Mouse (Mus musculus) hindbrain, postnatal 0 days (tissue): ENCODE data around the gene Lgr6. TPM values are rescaled to one million over a fixed set of nuclear protein-coding genes. Genes with fewer than 3 reads are reported as not detected.

ENCODE experiments used
- ATAC-seq: fragments of 200-750 bp; cut with Nextera tagmentation; 2 replicates; pipeline ENCODE4 v1.8.0; 2017; ENCODE audit warnings: mild to moderate bottlenecking, moderate TSS enrichment, moderate library complexity
- DNase-seq: peaks from one replicate; pipeline ENCODE4 v3.0.0-alpha.2; 2015; ENCODE audit warnings: low spot score
- H3K27ac ChIP-seq: fragments of 300-500 bp; sonication (generic); 2 replicates; pipeline ENCODE4 v1.5.1; 2014; ENCODE audit warnings: mild to moderate bottlenecking
- H3K27me3 ChIP-seq: fragments of 300-500 bp; sonication (generic); 2 replicates; pipeline ENCODE4 v1.6.1; 2014; ENCODE audit warnings: low read length, mixed read lengths; ENCODE audit not compliant: insufficient read depth
- H3K36me3 ChIP-seq: fragments of 300-500 bp; sonication (generic); 2 replicates; pipeline ENCODE4 v1.6.1; 2014; ENCODE audit warnings: low read length, mixed read lengths; ENCODE audit not compliant: insufficient read depth
- H3K4me1 ChIP-seq: fragments of 300-500 bp; sonication (generic); 2 replicates; pipeline ENCODE4 v1.6.1; 2014; ENCODE audit warnings: antibody characterized with exemption, low read length, mixed read lengths; ENCODE audit not compliant: insufficient read depth
- H3K4me2 ChIP-seq: fragments of 300-500 bp; sonication (generic); 2 replicates; pipeline ENCODE4 v1.6.1; 2014; ENCODE audit warnings: low read depth, mild to moderate bottlenecking, low read length, moderate library complexity, mixed read lengths
- H3K4me3 ChIP-seq: fragments of 300-500 bp; sonication (generic); 2 replicates; pipeline ENCODE4 v1.5.1; 2014; ENCODE audit warnings: low read length
- H3K9ac ChIP-seq: fragments of 300-500 bp; sonication (generic); replicated peaks from 2 replicates; pipeline ENCODE4 v1.6.1; 2014; ENCODE audit warnings: mild to moderate bottlenecking, low read length, moderate library complexity, mixed read lengths
- H3K9me3 ChIP-seq: fragments of 300-500 bp; sonication (generic); 2 replicates; pipeline ENCODE4 v1.6.1; 2016; ENCODE audit warnings: low read length, mixed read lengths
- CTCF ChIP-seq: IDR thresholded peaks from 2 replicates; pipeline ENCODE4 v1.5.1; 2016; ENCODE audit warnings: antibody characterized with exemption, control low read depth, low read depth
- WGBS: fragments of 180-500 bp; shearing (Covaris S2); extraction: QIAGEN DNeasy Blood & Tissue Kit; methylation state at CpG from one replicate; pipeline ENCODE4 v1.1.7; 2014; 5-methylcytosine and 5-hydroxymethylcytosine counted together
- polyA plus RNA-seq: library from polyadenylated mRNA; unstranded; fragments of >200 nt; fragmentation: Nextera tagmentation; extraction: Ambion mirVana; gene quantifications from 2 replicates; pipeline ENCODE4 v1.2.1, GENCODE M21; 2015
- total RNA-seq: library from RNA; depleted of rRNA; stranded (reverse); fragments of >200 nt; gene quantifications from 2 replicates; pipeline ENCODE4 v1.2.3, GENCODE M21; 2014

Lgr6 gene
- total and polyA plus RNA-seq, 2 experiments from 2014 or later, result 3.1 to 5.0 TPM

DNA sequence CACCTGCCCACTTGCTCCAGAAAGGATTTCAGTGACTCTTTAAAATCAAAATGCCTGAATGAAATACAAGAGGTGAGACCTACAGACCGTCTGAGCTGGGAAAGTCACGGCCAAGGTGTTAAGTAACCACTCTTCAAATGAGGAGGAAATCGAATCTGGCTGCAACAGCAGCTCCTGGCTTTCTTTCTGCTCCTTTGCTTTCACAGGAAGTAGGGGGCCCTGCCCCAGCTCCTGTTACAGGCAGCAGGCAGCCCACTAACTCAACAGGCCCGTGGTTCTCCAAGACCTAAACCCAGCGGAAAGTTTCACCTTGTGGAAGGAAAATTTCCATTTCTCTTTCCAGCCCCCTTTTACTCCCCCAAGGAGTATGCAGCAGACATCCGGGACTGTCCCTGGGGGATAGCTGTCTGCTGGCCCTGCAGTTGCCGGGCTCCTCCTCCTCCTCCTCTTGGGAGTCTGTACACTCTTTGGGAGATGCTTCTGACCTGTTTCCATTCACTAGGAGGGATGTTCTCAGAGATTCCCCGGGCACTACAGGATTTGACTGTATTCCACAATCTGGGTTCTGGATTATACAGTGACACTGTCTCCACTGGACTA is 112.9 kb downstream of the Lgr6 start:
- Histone ChIP-seq H3K36me3 (no peaks in the 10 kb centered on the region), H3K4me2 (no peak overlapping the region), H3K4me1 (no peaks in the 10 kb centered on the region), H3K4me3 (no peak overlapping the region), H3K27ac (no peak overlapping the region), H3K9me3 (no peaks in the 10 kb centered on the region), H3K9ac (no peak overlapping the region), H3K27me3 (no peaks in the 10 kb centered on the region)
- 62% methylated on average over 8 of the region's 8 CpGs for WGBS
- TF ChIP-seq CTCF, result no peak
- no peak for DNase-seq
- ATAC-seq, result no peak

DNA sequence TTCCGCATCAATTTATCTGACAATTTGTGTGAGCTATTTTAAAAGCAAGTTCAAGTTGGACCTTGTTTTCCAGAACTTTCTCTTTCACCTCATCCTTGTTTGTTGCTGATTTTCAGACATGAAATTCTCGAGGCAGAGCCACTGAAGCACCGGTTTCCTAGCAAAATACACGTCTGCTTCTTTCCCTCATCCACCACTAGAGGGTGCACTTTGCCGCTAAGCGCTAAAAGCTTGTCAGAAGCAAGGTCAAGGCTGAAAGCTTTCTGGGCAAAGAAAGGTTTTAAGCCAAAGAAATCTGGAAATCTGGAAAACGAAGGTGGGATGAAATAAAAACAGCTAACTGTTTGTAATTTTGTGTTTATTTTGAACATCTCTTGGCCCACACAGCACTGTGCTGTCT is 115.7 kb downstream of the Lgr6 start:
- DNase-seq, result peak; percentile 96
- no peak for ATAC-seq
- H3K36me3 ChIP-seq, result no peaks in the 10 kb centered on the region
- H3K4me2 ChIP-seq, result no peak overlapping the region
- H3K27ac ChIP-seq, result no peak overlapping the region
- H3K4me3 ChIP-seq, result no peak overlapping the region
- WGBS, result 8% methylated on average over 7 of the region's 7 CpGs
- no peaks in the 10 kb centered on the region for H3K27me3 ChIP-seq
- no peaks in the 10 kb centered on the region for H3K9me3 ChIP-seq
- H3K9ac ChIP-seq, result no peak overlapping the region
- H3K4me1 ChIP-seq, result no peaks in the 10 kb centered on the region
- peak; percentile 97 for TF ChIP-seq CTCF

DNA sequence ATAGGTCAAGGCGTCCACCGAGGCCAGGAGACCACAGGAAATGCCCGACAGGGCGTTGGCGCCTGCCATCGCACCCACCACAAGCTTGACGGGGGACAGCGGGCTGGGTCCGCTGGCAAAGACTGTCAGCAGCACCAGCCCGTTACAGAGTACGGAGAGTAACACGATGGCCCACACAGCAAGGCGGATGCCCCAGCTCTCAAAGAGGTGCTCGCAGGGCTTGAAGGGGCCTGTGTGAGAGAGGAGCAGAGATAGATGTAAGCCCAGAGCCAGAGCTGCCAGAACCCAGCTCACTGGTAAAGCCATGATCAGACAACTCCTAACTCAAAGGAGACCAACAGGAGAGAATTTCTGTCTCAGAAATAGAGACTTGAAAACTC is 117.1 kb downstream of the Lgr6 start:
- H3K9me3 ChIP-seq, result no peaks in the 10 kb centered on the region
- peak overlapping the region; percentile 66 for H3K4me2 ChIP-seq
- DNase-seq (no peak), ATAC-seq (peak; percentile 51)
- H3K9ac ChIP-seq, result peak overlapping the region; percentile 44
- TF ChIP-seq CTCF, result no peak
- H3K27ac ChIP-seq, result no peak overlapping the region
- H3K27me3 ChIP-seq, result no peaks in the 10 kb centered on the region
- WGBS, result 11% methylated on average over 14 of the region's 14 CpGs
- H3K4me3 ChIP-seq, result peak overlapping the region; percentile 34
- no peaks in the 10 kb centered on the region for H3K36me3 ChIP-seq
- H3K4me1 ChIP-seq, result no peaks in the 10 kb centered on the region

DNA sequence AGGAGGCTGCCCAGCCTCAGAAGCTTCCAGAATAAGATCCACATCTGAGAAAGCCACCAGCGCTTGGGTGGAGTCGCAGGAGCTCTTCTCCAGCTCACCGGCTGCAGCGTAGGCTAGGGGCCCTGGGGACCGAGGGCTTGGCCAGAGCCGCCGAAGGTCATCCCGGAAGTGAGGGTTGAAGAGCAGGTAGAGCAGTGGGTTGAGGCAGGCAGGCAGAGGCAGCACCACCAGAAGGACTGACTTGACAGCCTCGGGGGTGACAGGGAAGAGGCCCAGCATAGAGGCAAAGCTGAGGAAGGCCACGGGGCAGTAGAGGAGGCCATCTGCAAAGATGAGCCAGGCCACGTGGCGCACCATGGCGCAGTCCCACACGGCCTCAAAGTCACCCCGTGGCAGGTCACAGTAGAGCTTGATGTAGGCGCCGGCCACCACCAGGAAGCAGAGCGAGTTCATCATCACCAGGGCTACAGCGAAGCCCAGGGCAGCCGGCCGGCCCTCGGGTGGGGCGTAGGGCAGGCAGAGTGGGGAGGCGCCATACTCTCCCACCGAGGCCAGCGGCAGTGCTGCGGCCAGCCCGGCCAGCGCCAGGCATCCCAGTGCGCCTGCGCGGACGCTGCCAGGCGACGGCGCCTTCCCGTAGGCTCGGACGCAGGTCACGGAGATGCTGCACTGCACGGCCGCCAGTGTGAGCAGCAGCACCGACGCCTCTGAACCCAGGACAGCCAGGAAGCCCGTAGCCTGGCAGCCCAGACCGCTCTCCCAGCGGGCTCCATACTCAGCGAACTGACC is 117.7 kb downstream of the Lgr6 start:
- Histone ChIP-seq H3K27me3 (no peaks in the 10 kb centered on the region), H3K27ac (no peak overlapping the region), H3K4me2 (peak overlapping the region; percentile 66), H3K9me3 (no peaks in the 10 kb centered on the region), H3K36me3 (no peaks in the 10 kb centered on the region), H3K4me1 (no peaks in the 10 kb centered on the region), H3K4me3 (peak overlapping the region; percentile 34), H3K9ac (peak overlapping the region; percentile 44)
- DNase-seq (peak; percentile 83), ATAC-seq (peak; percentile 90)
- WGBS, result 31% methylated on average over 46 of the region's 48 CpGs
- no peak for TF ChIP-seq CTCF

GRCm38 (mm10) chr1:134972920-134973319 is 132.2 kb downstream of the Lgr6 start:
- H3K36me3 ChIP-seq, result no peaks in the 10 kb centered on the region
- 56% methylated on average over 1 of the region's 1 CpGs for WGBS
- H3K9ac ChIP-seq, result no peak overlapping the region
- H3K27me3 ChIP-seq, result no peaks in the 10 kb centered on the region
- no peak overlapping the region for H3K27ac ChIP-seq
- H3K9me3 ChIP-seq, result no peaks in the 10 kb centered on the region
- TF ChIP-seq CTCF, result peak; percentile 60
- DNase-seq (peak; percentile 61), ATAC-seq (no peak)
- no peak overlapping the region for H3K4me3 ChIP-seq
- H3K4me1 ChIP-seq, result no peaks in the 10 kb centered on the region
- no peak overlapping the region for H3K4me2 ChIP-seq

GRCm38 (mm10) chr1:134965430-134965829 is 139.6 kb downstream of the Lgr6 start:
- WGBS, result 93% methylated on average over 2 of the region's 2 CpGs
- Histone ChIP-seq H3K36me3 (no peaks in the 10 kb centered on the region), H3K4me1 (no peaks in the 10 kb centered on the region), H3K27ac (no peak overlapping the region), H3K9me3 (no peaks in the 10 kb centered on the region), H3K4me2 (no peak overlapping the region), H3K9ac (no peak overlapping the region), H3K27me3 (no peaks in the 10 kb centered on the region), H3K4me3 (no peak overlapping the region)
- no peak for DNase-seq
- ATAC-seq, result no peak
- no peak for TF ChIP-seq CTCF

DNA sequence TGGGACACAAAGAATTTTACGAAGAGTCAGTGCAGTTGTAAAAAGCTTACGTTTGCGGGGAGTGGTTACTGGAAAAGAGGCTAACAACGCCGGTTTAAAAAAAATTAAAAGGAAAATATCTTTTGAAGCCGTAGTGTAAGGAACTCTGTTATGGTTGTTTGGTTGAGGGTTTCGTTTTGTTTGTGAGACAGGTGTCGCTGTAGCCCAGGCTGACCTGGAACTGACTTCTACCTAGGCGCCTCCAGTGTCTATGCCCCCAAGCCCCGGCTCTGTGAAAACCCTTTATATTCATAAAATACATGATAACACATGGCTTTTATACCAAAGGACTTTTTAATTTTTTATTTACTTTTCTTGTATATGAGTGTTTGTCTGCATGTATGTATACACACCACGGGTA is 142.3 kb downstream of the Lgr6 start:
- no peak overlapping the region for H3K27ac ChIP-seq
- no peaks in the 10 kb centered on the region for H3K27me3 ChIP-seq
- H3K9ac ChIP-seq, result peak overlapping the region; percentile 51
- WGBS, result 2% methylated on average over 11 of the region's 11 CpGs
- ATAC-seq (no peak), DNase-seq (peak; percentile 24)
- TF ChIP-seq CTCF, result peak; percentile 44
- no peaks in the 10 kb centered on the region for H3K9me3 ChIP-seq
- no peaks in the 10 kb centered on the region for H3K36me3 ChIP-seq
- H3K4me2 ChIP-seq, result peak overlapping the region; percentile 84
- H3K4me3 ChIP-seq, result peak overlapping the region; percentile 72
- H3K4me1 ChIP-seq, result no peaks in the 10 kb centered on the region
